Mouse (Mus musculus) embryonic fibroblast, embryonic 13.5 days (primary cell): ENCODE results near the gene Ero1l.

Experiments used
- CTCF ChIP-seq: IDR thresholded peaks from 2 replicates; pipeline ENCODE4 v1.5.1; 2011; ENCODE audit warnings: mild to moderate bottlenecking, control low read depth, low read length, moderate library complexity, borderline replicate concordance; ENCODE audit not compliant: insufficient read depth
- POLR2A ChIP-seq: IDR thresholded peaks from 2 replicates; pipeline ENCODE4 v1.6.1; 2011; ENCODE audit warnings: low read depth, mild to moderate bottlenecking, control low read depth, low read length, moderate library complexity

GRCm38 (mm10) chr14:45263831-45264592 lies 54.6 kb downstream of the Ero1l start:
- no peak for TF ChIP-seq POLR2A
- no peak for TF ChIP-seq CTCF
